Mouse (Mus musculus) stomach, embryonic 15.5 days (tissue): ENCODE data around the gene Hmgcll1. TPM values are rescaled to one million over a fixed set of nuclear protein-coding genes. Genes with fewer than 3 reads are reported as not detected.

ENCODE experiments used
- ATAC-seq: fragments of 200-750 bp; cut with Nextera tagmentation; 2 replicates; pipeline ENCODE4 v1.8.0; 2017; ENCODE audit warnings: low read depth, moderate number of reproducible peaks, moderate TSS enrichment; ENCODE audit not compliant: insufficient read depth, low FRiP score
- H3K27ac ChIP-seq: fragments of 300-500 bp; sonication (generic); 2 replicates; pipeline ENCODE4 v1.5.1; 2015; ENCODE audit warnings: mild to moderate bottlenecking, inconsistent platforms
- H3K27me3 ChIP-seq: fragments of 300-500 bp; sonication (generic); replicated peaks from 2 replicates; pipeline ENCODE4 v1.6.1; 2015; ENCODE audit warnings: inconsistent platforms
- H3K36me3 ChIP-seq: fragments of 300-500 bp; sonication (generic); 2 replicates; pipeline ENCODE4 v1.6.1; 2015; ENCODE audit warnings: inconsistent platforms
- H3K4me1 ChIP-seq: fragments of 300-500 bp; sonication (generic); 2 replicates; pipeline ENCODE4 v1.6.1; 2015; ENCODE audit warnings: inconsistent platforms
- H3K4me2 ChIP-seq: fragments of 300-500 bp; sonication (generic); 2 replicates; pipeline ENCODE4 v1.6.1; 2015; ENCODE audit warnings: mild to moderate bottlenecking, inconsistent platforms
- H3K4me3 ChIP-seq: fragments of 300-500 bp; sonication (generic); replicated peaks from 2 replicates; pipeline ENCODE4 v1.5.1; 2015; ENCODE audit warnings: inconsistent platforms
- H3K9ac ChIP-seq: fragments of 300-500 bp; sonication (generic); 2 replicates; pipeline ENCODE4 v1.6.1; 2015; ENCODE audit warnings: inconsistent platforms
- H3K9me3 ChIP-seq: fragments of 300-500 bp; sonication (generic); 2 replicates; pipeline ENCODE4 v1.6.1; 2016; ENCODE audit warnings: inconsistent platforms
- WGBS: fragments of 180-500 bp; shearing (Covaris S2); methylation state at CpG from one replicate; pipeline ENCODE4 v1.1.7; 2015; 5-methylcytosine and 5-hydroxymethylcytosine counted together
- polyA plus RNA-seq: library from polyadenylated mRNA; unstranded; fragments of >200 nt; fragmentation: Nextera tagmentation; extraction: Ambion mirVana; gene quantifications from 2 replicates; pipeline ENCODE4 v1.2.1, GENCODE M21; 2015

Gene Hmgcll1
- polyA plus RNA-seq, 1 experiment from 2014 or later: 4.4 TPM

DNA sequence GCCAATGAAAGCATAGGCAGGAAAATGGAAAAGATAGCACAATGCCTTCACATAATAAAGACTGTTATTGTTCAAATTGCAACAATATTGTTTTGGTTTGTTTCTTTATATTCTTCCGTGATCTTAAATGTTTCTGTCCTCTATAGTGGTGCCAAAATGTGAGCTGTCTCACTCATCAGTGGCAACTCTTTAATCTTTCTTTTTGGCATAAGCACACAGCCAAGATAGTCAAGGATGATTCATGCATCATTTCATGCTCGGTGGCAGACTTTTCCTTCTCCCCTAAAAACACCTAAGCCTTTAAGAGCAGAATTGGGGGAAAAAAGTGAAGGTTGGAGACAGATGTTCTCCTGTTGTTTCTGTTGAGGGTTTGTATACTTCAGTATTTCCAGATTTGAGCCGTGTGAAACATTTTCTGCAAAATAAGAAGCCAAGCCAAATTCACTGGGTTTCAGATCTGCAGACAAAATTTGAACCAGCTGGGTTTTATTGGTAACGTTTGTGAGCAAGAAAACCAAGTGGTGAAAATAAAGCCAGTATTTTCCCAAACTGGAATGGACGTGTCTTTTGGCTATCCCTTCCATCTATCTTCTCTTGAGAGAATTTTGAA lies 158.1 kb downstream of the Hmgcll1 start:
- H3K36me3 ChIP-seq: no peaks in the 10 kb centered on the region
- no peak overlapping the region for H3K4me2 ChIP-seq
- no peaks in the 10 kb centered on the region for H3K9me3 ChIP-seq
- no peaks in the 10 kb centered on the region for H3K4me1 ChIP-seq
- H3K27ac ChIP-seq: no peak overlapping the region
- no peak overlapping the region for H3K9ac ChIP-seq
- WGBS: 66% methylated on average over 5 of the region's 5 CpGs
- H3K27me3 ChIP-seq: no peaks in the 10 kb centered on the region
- no peak for ATAC-seq
- no peak overlapping the region for H3K4me3 ChIP-seq

DNA sequence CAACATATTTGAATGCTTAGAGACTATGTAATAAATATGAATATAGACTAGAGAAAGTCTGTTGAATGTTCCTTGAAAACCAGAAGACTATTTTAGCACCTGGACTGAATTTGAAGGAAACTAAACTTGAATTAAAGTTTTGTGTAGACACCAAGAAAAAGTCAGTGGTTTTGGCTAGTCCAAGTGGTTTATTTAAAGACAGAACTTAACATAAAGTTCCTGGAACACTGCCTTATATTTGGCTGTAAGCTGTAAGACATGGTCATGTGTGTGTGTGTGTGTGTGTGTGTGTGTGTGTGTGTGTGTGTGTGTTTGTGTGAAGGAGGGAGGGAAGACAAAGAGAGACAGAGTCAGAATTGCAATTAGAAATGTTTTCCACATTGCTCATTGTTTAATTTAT lies 164.6 kb downstream of the Hmgcll1 start:
- H3K4me3 ChIP-seq: no peak overlapping the region
- H3K4me2 ChIP-seq: no peak overlapping the region
- H3K36me3 ChIP-seq: no peaks in the 10 kb centered on the region
- H3K27me3 ChIP-seq: no peaks in the 10 kb centered on the region
- H3K27ac ChIP-seq: no peak overlapping the region
- no peaks in the 10 kb centered on the region for H3K4me1 ChIP-seq
- ATAC-seq: no peak
- H3K9me3 ChIP-seq: no peaks in the 10 kb centered on the region
- H3K9ac ChIP-seq: no peak overlapping the region

Other genes starting within 250 kb of the Hmgcll1 start
- gene Bmp5, start 239.5 kb upstream of the Hmgcll1 start, polyA plus RNA-seq: 5.7 and 5.9 TPM in 2 replicates
- not detected in 2 replicates for gene Gfral, start 198.8 kb downstream of the Hmgcll1 start, polyA plus RNA-seq